Mouse (Mus musculus): ENCODE measurements around the gene Htr6. TPM values are rescaled to one million over a fixed set of nuclear protein-coding genes. Genes with fewer than 3 reads are reported as not detected.

The Htr6 gene
- polyA plus RNA-seq, 1 experiment from 2014 or later, result 0.15 TPM

- Histone ChIP-seq H3K4me3 (ENCODE audit: low read length) (no peak overlapping the region), H3K4me1 (ENCODE audit: insufficient read depth, low read length) (peaks cover 22% of the 10 kb centered on the region), H3K9me3 (ENCODE audit: low read length) (no peaks in the 10 kb centered on the region), H3K36me3 (ENCODE audit: insufficient read depth, low read length) (peaks cover 7% of the 10 kb centered on the region; the same call in 1 of the 2 replicates), H3K4me2 (replicated peaks; ENCODE audit: low read depth, low read length) (no peak overlapping the region), H3K27me3 (ENCODE audit: insufficient read depth, low read length) (no peaks in the 10 kb centered on the region), H3K27ac (ENCODE audit: low read length) (peak overlapping the region; percentile 44), H3K9ac (replicated peaks; ENCODE audit: low read length) (no peak overlapping the region; the same call in 1 of the 2 replicates)
- WGBS, result 44% methylated on average over 17 of the region's 17 CpGs
- ATAC-seq (ENCODE audit: low FRiP score, low TSS enrichment), result no peak; the same call in 1 of the 2 replicates
These were observed 37.4 kb downstream of the Htr6 start for GRCm38 (mm10) chr4:139037795-139038607.

- H3K27me3 ChIP-seq (ENCODE audit: insufficient read depth, low read length), result no peaks in the 10 kb centered on the region
- H3K4me2 ChIP-seq (replicated peaks; ENCODE audit: low read depth, low read length), result no peak overlapping the region
- peaks cover 22% of the 10 kb centered on the region for H3K4me1 ChIP-seq (ENCODE audit: insufficient read depth, low read length)
- ATAC-seq (ENCODE audit: low FRiP score, low TSS enrichment), result no peak
- 94% methylated on average over 3 of the region's 3 CpGs for WGBS
- no peak overlapping the region for H3K4me3 ChIP-seq (ENCODE audit: low read length)
- H3K9me3 ChIP-seq (ENCODE audit: low read length), result no peaks in the 10 kb centered on the region
- H3K36me3 ChIP-seq (ENCODE audit: insufficient read depth, low read length), result peaks cover 7% of the 10 kb centered on the region; the same call in 1 of the 2 replicates
- no peak overlapping the region for H3K9ac ChIP-seq (replicated peaks; ENCODE audit: low read length)
- H3K27ac ChIP-seq (ENCODE audit: low read length), result no peak overlapping the region
These were observed 39.6 kb downstream of the Htr6 start for GRCm38 (mm10) chr4:139035799-139036198.

- no peak for ATAC-seq (ENCODE audit: low FRiP score, low TSS enrichment)
- Histone ChIP-seq H3K9ac (replicated peaks; ENCODE audit: low read length) (no peak overlapping the region), H3K27me3 (ENCODE audit: insufficient read depth, low read length) (no peaks in the 10 kb centered on the region), H3K4me1 (ENCODE audit: insufficient read depth, low read length) (peaks cover 20% of the 10 kb centered on the region), H3K4me2 (replicated peaks; ENCODE audit: low read depth, low read length) (no peak overlapping the region), H3K4me3 (ENCODE audit: low read length) (no peak overlapping the region), H3K36me3 (ENCODE audit: insufficient read depth, low read length) (peaks cover 7% of the 10 kb centered on the region; the same call in 1 of the 2 replicates), H3K27ac (ENCODE audit: low read length) (no peak overlapping the region), H3K9me3 (ENCODE audit: low read length) (no peaks in the 10 kb centered on the region)
- WGBS, result 94% methylated on average over 3 of the region's 3 CpGs
These were observed 40.4 kb downstream of the Htr6 start for GRCm38 (mm10) chr4:139034942-139035341.

GRCm38 (mm10) chr4:139034540-139034939 is 40.8 kb downstream of the Htr6 start:
- 0 out of 2 replicates have a peak, but pooled peaks have one; percentile 37 for ATAC-seq (ENCODE audit: low FRiP score, low TSS enrichment)
- H3K4me3 ChIP-seq (ENCODE audit: low read length), result no peak overlapping the region
- H3K27me3 ChIP-seq (ENCODE audit: insufficient read depth, low read length), result no peaks in the 10 kb centered on the region
- peaks cover 19% of the 10 kb centered on the region for H3K4me1 ChIP-seq (ENCODE audit: insufficient read depth, low read length)
- H3K9me3 ChIP-seq (ENCODE audit: low read length), result no peaks in the 10 kb centered on the region
- no peak overlapping the region for H3K4me2 ChIP-seq (replicated peaks; ENCODE audit: low read depth, low read length)
- H3K9ac ChIP-seq (replicated peaks; ENCODE audit: low read length), result no peak overlapping the region
- no peak overlapping the region for H3K27ac ChIP-seq (ENCODE audit: low read length)
- peaks cover 7% of the 10 kb centered on the region; the same call in 1 of the 2 replicates for H3K36me3 ChIP-seq (ENCODE audit: insufficient read depth, low read length)
- 32% methylated on average over 4 of the region's 4 CpGs for WGBS

- no peak for ATAC-seq (ENCODE audit: low FRiP score, low TSS enrichment)
These were observed 41.4 kb downstream of the Htr6 start for GRCm38 (mm10) chr4:139034010-139034367.

GRCm38 (mm10) chr4:139033263-139034009 is 41.9 kb downstream of the Htr6 start:
- Histone ChIP-seq H3K9ac (replicated peaks; ENCODE audit: low read length) (no peak overlapping the region), H3K4me3 (ENCODE audit: low read length) (no peak overlapping the region), H3K36me3 (ENCODE audit: insufficient read depth, low read length) (peaks cover 7% of the 10 kb centered on the region; the same call in 1 of the 2 replicates), H3K4me1 (ENCODE audit: insufficient read depth, low read length) (peaks cover 15% of the 10 kb centered on the region), H3K27me3 (ENCODE audit: insufficient read depth, low read length) (no peaks in the 10 kb centered on the region), H3K9me3 (ENCODE audit: low read length) (no peaks in the 10 kb centered on the region), H3K27ac (ENCODE audit: low read length) (no peak overlapping the region), H3K4me2 (replicated peaks; ENCODE audit: low read depth, low read length) (no peak overlapping the region)
- no peak for ATAC-seq (ENCODE audit: low FRiP score, low TSS enrichment)
- 89% methylated on average over 11 of the region's 11 CpGs for WGBS

More at GRCm38 (mm10) chr4:139034010-139034367, 41.4 kb downstream of the Htr6 start:
- peaks cover 19% of the 10 kb centered on the region for H3K4me1 ChIP-seq (ENCODE audit: insufficient read depth, low read length)
- no peaks in the 10 kb centered on the region for H3K9me3 ChIP-seq (ENCODE audit: low read length)
- peaks cover 7% of the 10 kb centered on the region; the same call in 1 of the 2 replicates for H3K36me3 ChIP-seq (ENCODE audit: insufficient read depth, low read length)
- no peaks in the 10 kb centered on the region for H3K27me3 ChIP-seq (ENCODE audit: insufficient read depth, low read length)
- H3K4me2 ChIP-seq (replicated peaks; ENCODE audit: low read depth, low read length), result no peak overlapping the region
- no peak overlapping the region for H3K9ac ChIP-seq (replicated peaks; ENCODE audit: low read length)
- H3K27ac ChIP-seq (ENCODE audit: low read length), result no peak overlapping the region
- 79% methylated on average over 8 of the region's 8 CpGs for WGBS
- no peak overlapping the region for H3K4me3 ChIP-seq (ENCODE audit: low read length)

- peaks cover 6% of the 10 kb centered on the region for H3K4me1 ChIP-seq (ENCODE audit: insufficient read depth, low read length)
- WGBS, result 85% methylated on average over 12 of the region's 12 CpGs
- ATAC-seq (ENCODE audit: low FRiP score, low TSS enrichment), result no peak
- no peak overlapping the region for H3K27ac ChIP-seq (ENCODE audit: low read length)
- no peak overlapping the region for H3K9ac ChIP-seq (replicated peaks; ENCODE audit: low read length)
- H3K4me3 ChIP-seq (ENCODE audit: low read length), result no peak overlapping the region
- no peak overlapping the region for H3K4me2 ChIP-seq (replicated peaks; ENCODE audit: low read depth, low read length)
- H3K27me3 ChIP-seq (ENCODE audit: insufficient read depth, low read length), result no peaks in the 10 kb centered on the region
- peaks cover 7% of the 10 kb centered on the region; the same call in 1 of the 2 replicates for H3K36me3 ChIP-seq (ENCODE audit: insufficient read depth, low read length)
- no peaks in the 10 kb centered on the region for H3K9me3 ChIP-seq (ENCODE audit: low read length)
These were observed 42.8 kb downstream of the Htr6 start for GRCm38 (mm10) chr4:139032521-139032920.

- H3K9ac ChIP-seq (replicated peaks; ENCODE audit: low read length), result no peak overlapping the region
- H3K27me3 ChIP-seq (ENCODE audit: insufficient read depth, low read length), result no peaks in the 10 kb centered on the region
- no peaks in the 10 kb centered on the region for H3K9me3 ChIP-seq (ENCODE audit: low read length)
- H3K27ac ChIP-seq (ENCODE audit: low read length), result no peak overlapping the region
- no peaks in the 10 kb centered on the region for H3K36me3 ChIP-seq (ENCODE audit: insufficient read depth, low read length)
- 62% methylated on average over 6 of the region's 6 CpGs for WGBS
- no peak overlapping the region for H3K4me2 ChIP-seq (replicated peaks; ENCODE audit: low read depth, low read length)
- no peak for ATAC-seq (ENCODE audit: low FRiP score, low TSS enrichment)
- no peaks in the 10 kb centered on the region for H3K4me1 ChIP-seq (ENCODE audit: insufficient read depth, low read length)
- no peak overlapping the region for H3K4me3 ChIP-seq (ENCODE audit: low read length)
These were observed 44.7 kb downstream of the Htr6 start for GRCm38 (mm10) chr4:139030675-139031074.

- no peak for ATAC-seq (ENCODE audit: low FRiP score, low TSS enrichment)
- H3K27ac ChIP-seq (ENCODE audit: low read length), result no peak overlapping the region
- no peak overlapping the region for H3K9ac ChIP-seq (replicated peaks; ENCODE audit: low read length)
- no peaks in the 10 kb centered on the region for H3K36me3 ChIP-seq (ENCODE audit: insufficient read depth, low read length)
- H3K9me3 ChIP-seq (ENCODE audit: low read length), result no peaks in the 10 kb centered on the region
- no peaks in the 10 kb centered on the region for H3K4me1 ChIP-seq (ENCODE audit: insufficient read depth, low read length)
- no peak overlapping the region for H3K4me2 ChIP-seq (replicated peaks; ENCODE audit: low read depth, low read length)
- H3K4me3 ChIP-seq (ENCODE audit: low read length), result no peak overlapping the region
- no peaks in the 10 kb centered on the region for H3K27me3 ChIP-seq (ENCODE audit: insufficient read depth, low read length)
- WGBS, result 34% methylated on average over 2 of the region's 2 CpGs
These were observed 51.0 kb downstream of the Htr6 start for GRCm38 (mm10) chr4:139024379-139024778.

Data from kidney, embryonic 16.5 days (tissue).